Mouse (Mus musculus) MN1 (cell line): ENCODE measurements at regions not wholly inside any gene's neighbourhood (a gene's known extent, or its start where the extent isn't known, plus 50 kb on each side); places are given as distances from the start of the nearest gene placed in this dataset.
A peak's percentile ranks its signal among the peaks of the same experiment; 100 is the strongest.

Source experiments
- DNase-seq: peaks from one replicate; pipeline ENCODE4 v3.0.0-alpha.2; 2016; ENCODE audit warnings: low spot score

GRCm38 (mm10) chr13:35383624-35384018 is 276.0 kb upstream of the Cdyl start:
- DNase-seq: no peak

- DNase-seq: no peak
Measured at GRCm38 (mm10) chr13:35388380-35388779, 271.3 kb upstream of the Cdyl start.

GRCm38 (mm10) chr13:35389781-35390525 is 269.7 kb upstream of the Cdyl start:
- DNase-seq: no peak

GRCm38 (mm10) chr13:35390526-35390880 is 269.1 kb upstream of the Cdyl start:
- DNase-seq: no peak

- DNase-seq: no peak
Measured at GRCm38 (mm10) chr13:35392167-35392566, 267.5 kb upstream of the Cdyl start.

- DNase-seq: no peak
Measured at GRCm38 (mm10) chr13:35395192-35395591, 264.4 kb upstream of the Cdyl start.

- DNase-seq: peak; percentile 55
Measured at GRCm38 (mm10) chr13:35395630-35396029, 264.0 kb upstream of the Cdyl start.

GRCm38 (mm10) chr13:35397166-35397565 is 262.5 kb upstream of the Cdyl start:
- peak; percentile 10 for DNase-seq

GRCm38 (mm10) chr13:35398192-35398591 is 261.4 kb upstream of the Cdyl start:
- DNase-seq: no peak

- no peak for DNase-seq
Measured at GRCm38 (mm10) chr13:35402856-35403255, 256.8 kb upstream of the Cdyl start.

- DNase-seq: no peak
Measured at GRCm38 (mm10) chr13:35404428-35404827, 255.2 kb upstream of the Cdyl start.

- no peak for DNase-seq
Measured at GRCm38 (mm10) chr13:35405384-35405783, 254.2 kb upstream of the Cdyl start.

GRCm38 (mm10) chr13:35417500-35417899 is 242.1 kb upstream of the Cdyl start:
- DNase-seq: no peak

GRCm38 (mm10) chr13:35420076-35420475 is 239.6 kb upstream of the Cdyl start:
- no peak for DNase-seq

- no peak for DNase-seq
Measured at GRCm38 (mm10) chr13:35426061-35426460, 233.6 kb upstream of the Cdyl start.

GRCm38 (mm10) chr13:35435173-35435572 is 224.5 kb upstream of the Cdyl start:
- DNase-seq: no peak

GRCm38 (mm10) chr13:35447661-35448060 is 212.0 kb upstream of the Cdyl start:
- DNase-seq: no peak

- DNase-seq: no peak
Measured at GRCm38 (mm10) chr13:35452420-35452819, 207.2 kb upstream of the Cdyl start.

GRCm38 (mm10) chr13:35453222-35453914 is 206.3 kb upstream of the Cdyl start:
- peak; percentile 9 for DNase-seq

- DNase-seq: no peak
Measured at GRCm38 (mm10) chr13:35460051-35460450, 199.6 kb upstream of the Cdyl start.

- peak; percentile 58 for DNase-seq
Measured at GRCm38 (mm10) chr13:35463231-35463630, 196.4 kb upstream of the Cdyl start.

- DNase-seq: no peak
Measured at GRCm38 (mm10) chr13:35463850-35464249, 195.8 kb upstream of the Cdyl start.

GRCm38 (mm10) chr13:35469361-35470198 is 190.1 kb upstream of the Cdyl start:
- peak; percentile 65 for DNase-seq
